Mouse (Mus musculus) urinary bladder, postnatal 10 days (tissue): Measurements from ENCODE around the gene Tshz2.

Experiments used
- DNase-seq: peaks from one replicate; pipeline ENCODE4 v3.0.0; 2022; ENCODE audit warnings: low spot score

Gene Tshz2

GRCm38 (mm10) chr2:170011858-170012257 is 379.0 kb downstream of the Tshz2 start:
- no peak for DNase-seq

- no peak for DNase-seq
These were observed 384.5 kb downstream of the Tshz2 start for GRCm38 (mm10) chr2:170017302-170017701.

- DNase-seq, result no peak
These were observed 385.1 kb downstream of the Tshz2 start for GRCm38 (mm10) chr2:170017926-170018325.

- no peak for DNase-seq
These were observed 390.1 kb downstream of the Tshz2 start for GRCm38 (mm10) chr2:170022953-170023352.

- no peak for DNase-seq
These were observed 390.9 kb downstream of the Tshz2 start for GRCm38 (mm10) chr2:170023741-170024140.

GRCm38 (mm10) chr2:170024939-170025338 is 392.1 kb downstream of the Tshz2 start:
- no peak for DNase-seq

- DNase-seq, result no peak
These were observed 393.1 kb downstream of the Tshz2 start for GRCm38 (mm10) chr2:170025896-170026295.

- no peak for DNase-seq
These were observed 395.0 kb downstream of the Tshz2 start for GRCm38 (mm10) chr2:170027837-170028236.

- DNase-seq, result no peak
These were observed 395.9 kb downstream of the Tshz2 start for GRCm38 (mm10) chr2:170028488-170029303.

GRCm38 (mm10) chr2:170029304-170029856 is 396.6 kb downstream of the Tshz2 start:
- no peak for DNase-seq

GRCm38 (mm10) chr2:170031226-170031625 is 398.4 kb downstream of the Tshz2 start:
- no peak for DNase-seq

- DNase-seq, result no peak
These were observed 399.1 kb downstream of the Tshz2 start for GRCm38 (mm10) chr2:170031872-170032271.

- no peak for DNase-seq
These were observed 400.4 kb downstream of the Tshz2 start for GRCm38 (mm10) chr2:170033219-170033618.

- no peak for DNase-seq
These were observed 402.0 kb downstream of the Tshz2 start for GRCm38 (mm10) chr2:170034794-170035193.

GRCm38 (mm10) chr2:170036791-170037241 is 404.0 kb downstream of the Tshz2 start:
- no peak for DNase-seq

GRCm38 (mm10) chr2:170037346-170037745 is 404.5 kb downstream of the Tshz2 start:
- DNase-seq, result no peak

- no peak for DNase-seq
These were observed 407.0 kb downstream of the Tshz2 start for GRCm38 (mm10) chr2:170039772-170040171.

GRCm38 (mm10) chr2:170041101-170041500 is 408.3 kb downstream of the Tshz2 start:
- DNase-seq, result no peak

GRCm38 (mm10) chr2:170042471-170043213 is 409.8 kb downstream of the Tshz2 start:
- no peak for DNase-seq

- no peak for DNase-seq
These were observed 410.5 kb downstream of the Tshz2 start for GRCm38 (mm10) chr2:170043290-170043689.

- DNase-seq, result no peak
These were observed 413.1 kb downstream of the Tshz2 start for GRCm38 (mm10) chr2:170045896-170046295.

- DNase-seq, result no peak
These were observed 413.7 kb downstream of the Tshz2 start for GRCm38 (mm10) chr2:170046371-170047145.
